Comparison of ENCODE assay signal across 16 mouse cellular contexts in genomic region chr5:146307744-146308096, GRCm38 (mm10).
DNase-seq lines count a peak whose midpoint lies in the region; ATAC-seq and TF ChIP-seq lines count a peak whose summit lies in the region.
"Had no signal": no experiment of that assay in that cellular context is flagged by ENCODE, and none has a peak within 500 bp of the region (broad histone marks: within the 10 kb centered on the region; RNA-seq: fewer than 3 reads in every experiment).

No protein-coding gene starts in this region.

- TF ChIP-seq CTCF in lung, embryonic 14.5 days (IDR thresholded peaks at IDR 0.05; ENCODE audit: low read depth): no peak
- TF ChIP-seq CTCF in liver, postnatal 0 days (IDR thresholded peaks at IDR 0.05; ENCODE audit: low read depth): no peak

- peaks cover 17% of the 10 kb centered on the region for H3K36me3 ChIP-seq in lung, embryonic 14.5 days (ENCODE audit: insufficient read depth)
- no peaks in the 10 kb centered on the region for H3K36me3 ChIP-seq in intestine, embryonic 16.5 days (ENCODE audit: control insufficient read depth, insufficient read depth, low read length)
- peaks cover 5% of the 10 kb centered on the region; the same call in 1 of the 2 replicates for H3K36me3 ChIP-seq in liver, postnatal 0 days (replicated peaks; ENCODE audit: insufficient read depth, low read length)
- peaks cover 21% of the 10 kb centered on the region for H3K36me3 ChIP-seq in forebrain, embryonic 12.5 days (replicated peaks)

- no peak overlapping the region for H3K9ac ChIP-seq in lung, embryonic 14.5 days
- H3K9ac ChIP-seq in intestine, embryonic 16.5 days (ENCODE audit: low read depth, low read length): no peak overlapping the region
- peak overlapping the region; percentile 53 for H3K9ac ChIP-seq in liver, postnatal 0 days (replicated peaks)
- no peak overlapping the region for H3K9ac ChIP-seq in forebrain, embryonic 12.5 days
- H3K9ac ChIP-seq: embryonic facial prominence, embryonic 13.5 days; forebrain, embryonic 13.5 days; hindbrain, embryonic 15.5 days; neural tube, embryonic 12.5 days had no signal

- ATAC-seq in lung, embryonic 14.5 days (ENCODE audit: insufficient read depth): peak; percentile 32
- ATAC-seq in intestine, embryonic 16.5 days: peak; percentile 53; the same call in 1 of the 2 replicates
- ATAC-seq in liver, postnatal 0 days: peak; percentile 87
- no peak for ATAC-seq in forebrain, embryonic 12.5 days (ENCODE audit: low FRiP score)
- ATAC-seq: CD4-positive, CD25-positive, alpha-beta regulatory T cell, adult 4 months; forebrain, embryonic 13.5 days had no signal

- H3K27ac ChIP-seq in lung, embryonic 14.5 days (ENCODE audit: low read depth): peak overlapping the region; percentile 47
- H3K27ac ChIP-seq in intestine, embryonic 16.5 days (ENCODE audit: low read length): no peak overlapping the region
- H3K27ac ChIP-seq in liver, postnatal 0 days (ENCODE audit: low read depth): peak overlapping the region; percentile 96
- H3K27ac ChIP-seq in forebrain, embryonic 12.5 days: no peak overlapping the region
- H3K27ac ChIP-seq: embryonic facial prominence, embryonic 13.5 days; forebrain, embryonic 13.5 days; hindbrain, embryonic 15.5 days; neural tube, embryonic 12.5 days had no signal

- TF ChIP-seq EP300 in liver, postnatal 0 days (IDR thresholded peaks at IDR 0.05; ENCODE audit: low read depth): peak; percentile 97

- H3K9me3 ChIP-seq in lung, embryonic 14.5 days (ENCODE audit: low read depth, low read length): no peaks in the 10 kb centered on the region
- H3K9me3 ChIP-seq in intestine, embryonic 16.5 days (ENCODE audit: control insufficient read depth, low read length): no peaks in the 10 kb centered on the region
- no peaks in the 10 kb centered on the region for H3K9me3 ChIP-seq in liver, postnatal 0 days (ENCODE audit: low read length)
- no peaks in the 10 kb centered on the region for H3K9me3 ChIP-seq in forebrain, embryonic 12.5 days
- H3K9me3 ChIP-seq: embryonic facial prominence, embryonic 13.5 days; forebrain, embryonic 13.5 days; hindbrain, embryonic 15.5 days; neural tube, embryonic 12.5 days had no signal

- H3K4me1 ChIP-seq in lung, embryonic 14.5 days (ENCODE audit: insufficient read depth): no peaks in the 10 kb centered on the region
- no peaks in the 10 kb centered on the region for H3K4me1 ChIP-seq in intestine, embryonic 16.5 days (ENCODE audit: control insufficient read depth, insufficient read depth, low read length)
- peaks cover 28% of the 10 kb centered on the region for H3K4me1 ChIP-seq in liver, postnatal 0 days (ENCODE audit: insufficient read depth)
- no peaks in the 10 kb centered on the region for H3K4me1 ChIP-seq in forebrain, embryonic 12.5 days
- H3K4me1 ChIP-seq: embryonic facial prominence, embryonic 13.5 days; forebrain, embryonic 13.5 days; hindbrain, embryonic 15.5 days; neural tube, embryonic 12.5 days had no signal

- H3K4me3 ChIP-seq in lung, embryonic 14.5 days (ENCODE audit: low read depth, low read length): no peak overlapping the region
- no peak overlapping the region for H3K4me3 ChIP-seq in intestine, embryonic 16.5 days (ENCODE audit: low read length)
- H3K4me3 ChIP-seq in liver, postnatal 0 days (ENCODE audit: low read depth, low read length): 0 out of 2 replicates have a peak overlapping the region, but pooled peaks have one; percentile 11
- no peak overlapping the region for H3K4me3 ChIP-seq in forebrain, embryonic 12.5 days (replicated peaks)
- H3K4me3 ChIP-seq: embryonic facial prominence, embryonic 13.5 days; forebrain, embryonic 13.5 days; hindbrain, embryonic 15.5 days; neural tube, embryonic 12.5 days had no signal

- no peaks in the 10 kb centered on the region for H3K27me3 ChIP-seq in lung, embryonic 14.5 days (ENCODE audit: insufficient read depth, low read length)
- H3K27me3 ChIP-seq in intestine, embryonic 16.5 days (replicated peaks; ENCODE audit: control insufficient read depth, insufficient read depth, low read length): no peaks in the 10 kb centered on the region
- no peaks in the 10 kb centered on the region for H3K27me3 ChIP-seq in liver, postnatal 0 days (ENCODE audit: insufficient read depth, low read length)
- no peaks in the 10 kb centered on the region for H3K27me3 ChIP-seq in forebrain, embryonic 12.5 days
- H3K27me3 ChIP-seq: embryonic facial prominence, embryonic 13.5 days; forebrain, embryonic 13.5 days; hindbrain, embryonic 15.5 days; neural tube, embryonic 12.5 days had no signal

- 86% methylated on average over 4 of the region's 4 CpGs for WGBS in lung, embryonic 14.5 days
- 92% methylated on average over 4 of the region's 4 CpGs for WGBS in intestine, embryonic 16.5 days
- WGBS in liver, postnatal 0 days (ENCODE audit: insufficient replicate concordance): 54% methylated on average over 4 of the region's 4 CpGs
- WGBS in forebrain, embryonic 12.5 days: 96% methylated on average over 4 of the region's 4 CpGs

- no peak for DNase-seq in lung, embryonic 14.5 days
- DNase-seq in lung, postnatal 14 days: no peak
- DNase-seq in c-Kit-negative CD71-positive TER-119-positive erythroid progenitor cells, embryonic 14.5 days (ENCODE audit: low read depth, low spot score): peak; percentile 60
- DNase-seq in liver, postnatal 0 days: no peak
- no peak for DNase-seq in urinary bladder, postnatal 14 days (ENCODE audit: low spot score)
- DNase-seq: cerebellum, adult 18-20 months; heart, postnatal 14 days; kidney, adult 8-10 months; right cerebral cortex, postnatal 14 days had no signal

- no peak overlapping the region for H3K4me2 ChIP-seq in lung, embryonic 14.5 days
- no peak overlapping the region for H3K4me2 ChIP-seq in intestine, embryonic 16.5 days (ENCODE audit: low read depth, low read length)
- peak overlapping the region; percentile 53 for H3K4me2 ChIP-seq in liver, postnatal 0 days (ENCODE audit: low read depth, low read length)
- H3K4me2 ChIP-seq in forebrain, embryonic 12.5 days: no peak overlapping the region
- H3K4me2 ChIP-seq: embryonic facial prominence, embryonic 13.5 days; forebrain, embryonic 13.5 days; hindbrain, embryonic 15.5 days; neural tube, embryonic 12.5 days had no signal

Comparison
In these comparisons a context has a peak if more than half of its experiments do, and no peak if none do; other contexts are left out.
1. H3K27ac ChIP-seq: peak in lung, embryonic 14.5 days (single experiment) and liver, postnatal 0 days (single experiment); none in intestine, embryonic 16.5 days (single experiment) and forebrain, embryonic 12.5 days (single experiment).